Mouse (Mus musculus): Measurements from ENCODE around the gene Eps15l1. TPM values are rescaled to one million over a fixed set of nuclear protein-coding genes. Genes with fewer than 3 reads are reported as not detected.
A peak's percentile ranks its signal among the peaks of the same experiment; 100 is the strongest.

Eps15l1 gene
- polyA plus RNA-seq (2012) = 3.2 and 4.0 TPM in 2 replicates

DNA sequence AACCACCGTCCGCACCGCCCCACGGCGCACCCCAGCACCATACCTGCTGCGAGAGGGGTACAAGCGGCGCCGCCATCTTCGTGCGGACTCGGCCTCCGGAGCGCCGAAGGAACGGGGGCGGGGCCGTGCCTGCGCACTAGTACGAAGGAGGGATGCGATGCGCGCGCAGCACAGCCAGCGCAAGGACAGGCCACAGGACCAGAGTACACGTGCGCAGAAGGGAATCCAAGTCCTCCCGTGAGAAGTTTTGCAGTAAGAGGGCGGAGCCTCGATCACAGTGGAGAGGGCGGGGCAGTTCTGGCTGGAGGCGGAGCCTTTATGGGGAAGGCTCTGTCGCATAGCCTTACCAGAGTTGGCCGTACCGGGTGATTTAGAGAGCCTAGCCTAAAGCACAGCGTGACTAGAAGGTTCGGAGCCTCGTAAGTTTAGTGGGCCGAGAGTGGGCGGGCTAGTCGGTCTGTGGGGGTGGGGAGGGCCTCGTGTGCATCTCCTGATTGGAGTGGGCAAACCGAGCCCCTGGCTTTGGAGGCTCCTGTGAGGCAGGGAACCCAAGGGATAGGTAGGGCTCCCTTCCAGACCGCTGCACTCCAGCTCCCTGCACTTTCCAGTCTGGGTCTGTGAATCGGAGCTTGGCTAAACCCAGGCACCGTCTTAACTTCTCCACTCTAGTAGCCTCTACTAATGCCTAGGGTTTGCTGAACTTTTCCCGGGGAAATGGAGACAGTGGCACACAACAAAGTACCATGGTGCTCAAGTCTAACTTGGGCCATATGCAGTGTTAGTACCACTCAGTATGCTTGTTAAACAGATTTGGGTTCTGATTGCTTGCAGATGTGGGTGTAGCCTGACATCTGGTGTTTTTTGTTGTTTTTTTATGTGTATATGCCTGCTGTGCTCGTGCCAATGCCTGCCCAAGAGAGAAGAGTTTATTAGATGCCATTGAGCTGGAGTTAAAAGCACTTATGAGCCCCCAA is at the start of gene Eps15l1:
Gene Eps15l1 (minus strand): TSS at position 99 of the 974 bp plus-strand sequence.
- Histone ChIP-seq H3K4me1 (ENCODE audit: control insufficient read depth) (peaks cover 54% of the 10 kb centered on the region), H3K4me3 (replicated peaks) (peak within 1 kb of the TSS; percentile 86), H3K27me3 (ENCODE audit: control insufficient read depth) (no peaks in the 10 kb centered on the region), H3K36me3 (ENCODE audit: control insufficient read depth) (peaks cover 39% of the 10 kb centered on the region), H3K9me3 (ENCODE audit: control insufficient read depth, low read length) (no peaks in the 10 kb centered on the region)
- TF ChIP-seq GATA1 (IDR thresholded peaks at IDR 0.05; ENCODE audit: low read length) = no peak
- no peak for TF ChIP-seq TAL1 (IDR thresholded peaks at IDR 0.05; ENCODE audit: low read length)

DNA sequence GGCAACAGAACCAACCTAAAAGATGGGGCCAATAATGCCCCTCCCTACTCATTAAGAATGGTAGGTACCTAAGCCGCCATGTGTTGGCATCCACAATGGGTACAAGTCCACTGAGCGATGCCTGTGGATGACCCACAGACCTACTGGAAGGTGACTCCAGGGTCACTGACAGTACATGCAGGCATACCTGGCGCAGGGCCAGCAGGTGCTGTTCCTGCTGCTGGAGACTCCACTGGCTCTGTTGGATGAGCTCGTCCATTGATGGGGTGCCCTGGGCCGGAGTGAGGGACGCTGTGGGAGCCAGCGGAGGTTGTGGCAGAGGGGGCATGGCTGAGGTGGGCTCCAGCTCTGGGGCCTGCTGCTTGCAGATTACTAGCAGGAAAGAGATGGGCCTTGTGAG is 49.4 kb upstream of the Eps15l1 start:
- TF ChIP-seq TAL1 (IDR thresholded peaks at IDR 0.05; ENCODE audit: low read length) (no peak), GATA1 (IDR thresholded peaks at IDR 0.05; ENCODE audit: low read length) (no peak)

DNA sequence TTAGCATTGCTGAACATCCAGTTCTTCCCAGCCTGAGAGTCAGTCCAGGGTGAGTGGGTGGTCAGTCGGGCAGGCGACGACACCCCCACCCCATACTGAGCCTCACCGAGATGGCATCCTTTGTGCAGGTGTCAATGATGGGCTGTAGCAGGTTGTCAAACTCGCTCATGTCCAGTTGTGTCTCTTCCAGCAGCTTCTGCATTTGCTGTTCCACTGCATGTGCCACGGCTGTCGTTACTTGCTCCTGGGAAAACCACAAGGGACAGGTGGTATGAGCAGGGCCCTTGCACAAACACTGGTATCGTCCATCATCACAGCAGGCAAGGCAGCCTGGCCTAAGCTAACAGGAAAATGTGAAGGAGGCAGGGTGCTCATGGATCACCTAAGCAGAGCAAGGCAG is 48.7 kb upstream of the Eps15l1 start:
- Histone ChIP-seq H3K4me1 (ENCODE audit: control insufficient read depth) (peaks cover 29% of the 10 kb centered on the region), H3K27me3 (ENCODE audit: control insufficient read depth) (no peaks in the 10 kb centered on the region), H3K36me3 (ENCODE audit: control insufficient read depth) (peaks cover 86% of the 10 kb centered on the region), H3K9me3 (ENCODE audit: control insufficient read depth, low read length) (no peaks in the 10 kb centered on the region), H3K4me3 (replicated peaks) (no peak overlapping the region)
- TF ChIP-seq TAL1 (IDR thresholded peaks at IDR 0.05; ENCODE audit: low read length) (no peak), GATA1 (IDR thresholded peaks at IDR 0.05; ENCODE audit: low read length) (no peak)

More for the DNA sequence above, 49.4 kb upstream of the Eps15l1 start:
- Histone ChIP-seq H3K4me3 (replicated peaks) (no peak overlapping the region), H3K9me3 (ENCODE audit: control insufficient read depth, low read length) (no peaks in the 10 kb centered on the region), H3K36me3 (ENCODE audit: control insufficient read depth) (peaks cover 79% of the 10 kb centered on the region), H3K27me3 (ENCODE audit: control insufficient read depth) (no peaks in the 10 kb centered on the region), H3K4me1 (ENCODE audit: control insufficient read depth) (peaks cover 34% of the 10 kb centered on the region)

DNA sequence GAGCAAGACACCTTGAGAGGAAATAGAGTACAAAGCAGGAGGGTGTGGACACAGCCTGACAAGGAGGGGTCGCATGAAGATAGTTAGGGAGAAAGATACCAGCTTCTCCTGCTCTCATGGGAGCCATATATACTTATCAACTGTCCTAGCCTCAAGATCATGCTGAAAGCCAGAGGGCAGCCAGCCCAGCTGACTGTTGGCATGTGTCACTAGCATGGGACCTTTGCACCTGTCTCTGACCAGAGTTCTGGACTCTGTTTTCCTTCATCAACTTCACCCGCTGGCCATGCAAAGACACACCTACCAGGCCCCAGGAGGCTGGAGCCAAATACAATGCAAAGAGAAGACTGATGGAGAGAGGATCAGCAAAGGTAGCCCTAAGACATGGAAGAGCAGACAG is 48.0 kb upstream of the Eps15l1 start:
- Histone ChIP-seq H3K4me3 (replicated peaks) (no peak overlapping the region), H3K9me3 (ENCODE audit: control insufficient read depth, low read length) (no peaks in the 10 kb centered on the region), H3K36me3 (ENCODE audit: control insufficient read depth) (peaks cover 93% of the 10 kb centered on the region), H3K27me3 (ENCODE audit: control insufficient read depth) (no peaks in the 10 kb centered on the region), H3K4me1 (ENCODE audit: control insufficient read depth) (peaks cover 25% of the 10 kb centered on the region)
- TF ChIP-seq TAL1 (IDR thresholded peaks at IDR 0.05; ENCODE audit: low read length) (no peak), GATA1 (IDR thresholded peaks at IDR 0.05; ENCODE audit: low read length) (no peak)

DNA sequence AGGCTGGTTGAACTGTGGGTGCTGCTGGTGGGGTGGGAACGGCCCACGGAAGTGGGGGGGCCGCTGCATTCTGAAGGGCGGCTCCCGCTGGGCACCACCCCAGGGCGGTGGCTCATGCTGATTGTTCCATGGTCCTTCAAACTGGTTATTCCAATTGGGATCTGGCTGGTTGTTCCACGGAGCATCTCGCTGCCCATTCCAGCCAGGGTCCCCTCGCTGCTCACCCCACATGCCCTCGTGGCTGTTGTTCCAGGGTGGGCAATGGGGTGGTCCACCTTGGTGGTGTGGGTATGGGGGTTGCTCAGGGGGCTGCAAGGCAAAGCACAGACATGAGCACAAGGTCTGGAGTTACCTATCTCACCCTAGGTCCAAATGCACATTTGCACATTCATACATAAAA is 43.0 kb upstream of the Eps15l1 start:
- Histone ChIP-seq H3K4me3 (replicated peaks) (no peak overlapping the region), H3K36me3 (ENCODE audit: control insufficient read depth) (peaks cover 100% of the 10 kb centered on the region), H3K4me1 (ENCODE audit: control insufficient read depth) (no peaks in the 10 kb centered on the region), H3K9me3 (ENCODE audit: control insufficient read depth, low read length) (no peaks in the 10 kb centered on the region), H3K27me3 (ENCODE audit: control insufficient read depth) (no peaks in the 10 kb centered on the region)
- TF ChIP-seq TAL1 (IDR thresholded peaks at IDR 0.05; ENCODE audit: low read length) (no peak), GATA1 (IDR thresholded peaks at IDR 0.05; ENCODE audit: low read length) (no peak)

DNA sequence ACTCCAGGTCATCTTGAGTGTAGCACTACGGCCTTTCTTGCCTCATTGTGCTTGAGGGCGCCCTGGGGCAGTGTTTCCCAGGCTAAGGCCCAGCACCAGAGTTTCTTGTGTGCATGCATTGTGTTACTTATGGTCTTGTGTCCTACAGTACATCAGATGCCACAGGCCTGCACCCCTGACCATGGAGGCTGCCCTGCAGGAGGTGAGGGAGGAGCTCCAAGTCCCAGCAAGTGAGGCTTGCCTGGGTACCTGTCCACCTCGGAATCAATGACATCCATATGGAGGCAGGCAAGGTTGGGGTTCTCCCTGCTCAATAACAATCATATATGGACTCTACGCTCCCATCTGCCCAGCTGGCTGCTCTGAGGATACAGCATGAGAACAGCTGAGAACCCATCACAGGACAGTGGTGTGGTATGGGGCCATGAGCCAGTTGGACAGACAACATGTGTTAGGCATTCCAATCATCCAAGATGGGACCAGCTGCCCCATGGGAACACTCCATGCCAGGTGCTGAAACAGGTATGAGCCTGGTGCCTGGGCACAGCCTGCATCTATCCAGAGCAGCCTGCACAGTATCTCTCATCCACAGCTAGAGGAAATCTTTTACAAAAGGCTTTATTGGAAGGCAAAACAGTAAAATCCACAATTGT is 38.7 kb upstream of the Eps15l1 start:
- H3K27me3 ChIP-seq (ENCODE audit: control insufficient read depth) = no peaks in the 10 kb centered on the region
- TF ChIP-seq TAL1 (IDR thresholded peaks at IDR 0.05; ENCODE audit: low read length) (no peak), GATA1 (IDR thresholded peaks at IDR 0.05; ENCODE audit: low read length) (no peak)
- no peak overlapping the region for H3K4me3 ChIP-seq (replicated peaks)
- H3K9me3 ChIP-seq (ENCODE audit: control insufficient read depth, low read length) = no peaks in the 10 kb centered on the region
- H3K36me3 ChIP-seq (ENCODE audit: control insufficient read depth) = peaks cover 78% of the 10 kb centered on the region
- no peaks in the 10 kb centered on the region for H3K4me1 ChIP-seq (ENCODE audit: control insufficient read depth)

DNA sequence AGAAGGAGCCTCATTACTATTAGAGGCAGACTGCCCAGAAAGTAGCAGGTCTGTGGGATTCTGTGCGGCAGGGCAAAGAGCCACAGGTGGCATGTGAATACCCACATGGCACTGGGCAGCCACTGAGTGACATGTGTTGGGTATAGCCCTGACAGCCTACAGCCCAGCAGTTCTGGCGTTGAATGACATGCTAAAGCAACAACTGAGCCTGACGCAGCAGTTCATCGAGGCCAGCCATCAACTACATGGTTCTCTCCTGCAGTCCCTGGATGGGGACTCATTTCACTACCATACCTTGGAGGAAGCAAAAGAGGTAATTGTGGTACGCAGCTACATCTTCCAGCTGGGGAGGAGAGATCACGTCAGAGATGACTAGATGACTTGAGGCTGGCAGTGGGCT is 37.2 kb upstream of the Eps15l1 start:
- peaks cover 74% of the 10 kb centered on the region for H3K36me3 ChIP-seq (ENCODE audit: control insufficient read depth)
- H3K27me3 ChIP-seq (ENCODE audit: control insufficient read depth) = no peaks in the 10 kb centered on the region
- H3K4me3 ChIP-seq (replicated peaks) = no peak overlapping the region
- peaks cover 3% of the 10 kb centered on the region for H3K9me3 ChIP-seq (ENCODE audit: control insufficient read depth, low read length)
- no peaks in the 10 kb centered on the region for H3K4me1 ChIP-seq (ENCODE audit: control insufficient read depth)
- TF ChIP-seq GATA1 (IDR thresholded peaks at IDR 0.05; ENCODE audit: low read length) (no peak), TAL1 (IDR thresholded peaks at IDR 0.05; ENCODE audit: low read length) (no peak)

DNA sequence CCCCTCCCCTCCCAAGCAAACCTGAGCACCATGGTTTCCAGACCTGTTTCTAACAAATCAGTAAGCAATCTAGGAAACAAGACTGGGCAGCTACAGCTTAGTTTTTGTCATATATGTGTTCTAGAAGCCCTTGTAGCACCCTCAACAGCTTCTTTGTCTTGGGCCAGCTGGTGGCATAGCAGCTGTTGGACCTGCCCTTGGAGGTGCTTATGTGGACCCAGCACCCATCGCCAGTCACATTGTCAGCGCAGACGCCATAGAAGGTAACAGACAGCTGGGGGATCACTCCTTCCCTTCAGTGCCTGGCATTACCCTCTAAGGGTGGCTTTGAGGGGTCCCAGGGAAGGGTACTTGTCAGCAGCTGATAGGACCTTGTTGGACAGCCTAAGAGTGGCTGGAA is 36.5 kb upstream of the Eps15l1 start:
- no peak for TF ChIP-seq GATA1 (IDR thresholded peaks at IDR 0.05; ENCODE audit: low read length)
- TF ChIP-seq TAL1 (IDR thresholded peaks at IDR 0.05; ENCODE audit: low read length) = no peak
- Histone ChIP-seq H3K9me3 (ENCODE audit: control insufficient read depth, low read length) (peaks cover 3% of the 10 kb centered on the region), H3K4me3 (replicated peaks) (no peak overlapping the region), H3K4me1 (ENCODE audit: control insufficient read depth) (no peaks in the 10 kb centered on the region), H3K36me3 (ENCODE audit: control insufficient read depth) (peaks cover 72% of the 10 kb centered on the region), H3K27me3 (ENCODE audit: control insufficient read depth) (no peaks in the 10 kb centered on the region)

DNA sequence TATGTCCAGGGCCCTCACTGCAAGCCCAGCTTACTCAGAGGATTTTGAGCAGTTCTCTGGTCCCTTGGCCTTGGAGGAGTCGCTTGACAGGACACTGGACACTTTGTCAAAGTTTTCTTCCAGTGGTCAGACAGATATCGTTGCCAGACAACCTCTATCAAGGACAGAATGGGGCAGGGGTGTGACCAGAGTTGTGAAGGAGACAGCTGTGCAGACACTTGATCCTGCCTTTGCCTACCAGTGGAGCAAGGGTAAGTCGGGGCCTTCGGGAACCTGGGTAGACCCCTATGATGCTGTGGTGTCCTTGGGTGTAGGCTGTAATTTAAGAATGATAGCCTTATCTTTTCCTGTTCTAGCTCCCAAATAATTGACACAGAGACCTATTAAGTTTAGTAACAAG is 34.1 kb upstream of the Eps15l1 start:
- TF ChIP-seq TAL1 (IDR thresholded peaks at IDR 0.05; ENCODE audit: low read length) = no peak
- no peak for TF ChIP-seq GATA1 (IDR thresholded peaks at IDR 0.05; ENCODE audit: low read length)
- Histone ChIP-seq H3K4me1 (ENCODE audit: control insufficient read depth) (peaks cover 11% of the 10 kb centered on the region), H3K27me3 (ENCODE audit: control insufficient read depth) (no peaks in the 10 kb centered on the region), H3K36me3 (ENCODE audit: control insufficient read depth) (peaks cover 55% of the 10 kb centered on the region), H3K4me3 (replicated peaks) (no peak overlapping the region), H3K9me3 (ENCODE audit: control insufficient read depth, low read length) (peaks cover 3% of the 10 kb centered on the region)

All from erythroblast, embryonic 14.5 days (primary cell).